Mouse (Mus musculus): ENCODE measurements around the gene Kctd11.
A peak's percentile ranks its signal among the peaks of the same experiment; 100 is the strongest.

Kctd11 gene

DNA sequence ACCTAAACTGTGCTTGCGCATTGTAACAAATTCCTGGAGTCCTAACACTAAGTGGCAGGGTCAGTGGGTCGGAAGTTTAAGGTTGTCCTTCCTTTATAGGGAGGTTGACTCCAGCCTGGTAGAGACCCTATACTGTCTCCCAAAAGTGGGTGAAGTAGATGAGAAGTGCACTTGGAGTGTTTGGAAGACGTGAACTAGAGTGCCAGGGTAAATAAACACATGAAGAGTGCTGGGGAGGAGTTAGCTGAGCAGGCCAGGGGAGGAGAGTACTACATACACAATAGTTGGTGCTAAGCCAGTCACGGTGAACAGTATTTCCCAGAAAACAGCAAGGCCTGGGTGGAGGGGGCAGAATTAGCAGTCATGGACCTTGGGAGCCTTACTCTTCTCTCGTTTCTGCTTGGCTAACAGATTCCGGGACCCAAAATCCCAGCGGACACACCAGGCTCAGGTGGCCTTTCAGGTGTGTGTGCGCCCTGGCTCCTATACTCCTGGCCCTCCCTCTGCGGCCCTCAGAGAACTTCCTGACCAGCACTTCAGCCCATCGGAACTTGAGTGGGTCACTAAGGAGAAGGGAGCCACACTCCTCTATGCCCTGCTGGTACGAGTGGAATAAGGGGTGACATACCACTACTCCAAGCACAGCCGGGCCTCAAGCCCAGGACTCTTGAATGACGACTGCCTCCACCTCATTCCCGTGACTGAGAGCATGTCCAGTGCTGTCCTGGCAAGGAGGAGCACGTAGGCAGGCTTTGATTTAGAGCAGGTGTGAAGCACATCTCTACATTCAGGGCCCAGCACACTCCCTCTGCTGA lies 31.7 kb upstream of the Kctd11 start:
- DNase-seq (ENCODE audit: low spot score), result no peak

DNA sequence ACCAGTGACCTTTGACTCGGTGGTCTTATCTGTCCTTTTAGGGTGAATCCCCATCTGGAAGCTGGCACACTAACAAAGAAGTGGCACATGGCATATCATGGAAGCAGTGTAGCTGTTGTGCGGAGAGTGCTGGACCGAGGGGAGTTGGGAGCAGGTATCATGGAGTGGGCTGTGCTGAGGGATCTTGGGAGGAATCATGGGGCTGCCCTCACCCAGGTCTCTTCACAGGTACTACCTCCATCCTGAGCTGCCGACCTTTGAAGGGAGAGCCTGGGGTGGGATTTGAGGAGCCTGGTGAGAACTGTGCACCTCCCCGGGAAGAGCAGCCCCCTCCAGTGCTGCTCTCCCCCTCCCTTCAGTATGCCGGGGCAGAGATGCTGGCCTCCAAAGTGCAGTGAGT lies 30.5 kb upstream of the Kctd11 start:
- no peak for DNase-seq (ENCODE audit: low spot score)

DNA sequence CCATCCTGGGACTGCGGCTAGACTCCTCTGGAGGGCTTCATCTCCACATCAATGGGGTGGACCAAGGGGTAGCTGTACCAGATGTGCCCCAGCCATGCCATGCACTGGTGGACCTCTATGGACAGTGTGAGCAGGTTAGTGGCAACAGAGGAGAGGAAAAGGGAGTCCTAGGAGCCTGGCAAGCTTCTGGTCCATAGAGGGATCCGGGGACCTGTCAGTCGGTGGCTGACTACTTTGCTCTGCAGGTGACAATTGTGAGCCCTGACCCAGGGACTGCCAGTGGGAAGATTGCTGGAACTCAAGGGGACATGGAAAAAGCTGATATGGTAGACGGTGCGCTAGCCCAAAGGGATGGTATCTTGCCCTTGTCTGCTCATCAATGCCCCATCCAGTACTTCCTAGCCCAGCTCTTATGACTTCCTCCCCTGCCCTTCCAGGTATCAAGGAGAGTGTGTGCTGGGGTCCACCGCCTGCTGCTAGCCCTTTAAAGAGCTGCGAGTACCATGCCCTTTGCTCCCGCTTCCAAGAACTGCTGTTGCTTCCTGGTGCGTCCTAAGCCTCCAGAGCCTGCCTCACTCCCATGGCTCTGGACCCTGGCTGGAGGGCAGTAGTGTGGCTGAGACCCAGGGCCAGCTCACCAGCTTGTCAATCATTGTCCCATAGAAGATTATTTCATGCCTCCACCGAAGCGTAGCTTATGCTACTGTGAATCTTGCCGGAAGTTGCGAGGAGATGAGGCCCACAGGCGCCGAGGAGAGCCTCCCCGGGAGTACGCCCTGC lies 29.8 kb upstream of the Kctd11 start:
- no peak for DNase-seq (ENCODE audit: low spot score)

- DNase-seq (ENCODE audit: low spot score), result no peak
These were observed 29.0 kb upstream of the Kctd11 start for GRCm38 (mm10) chr11:69910177-69910576.

- no peak for DNase-seq (ENCODE audit: low spot score)
These were observed 28.0 kb upstream of the Kctd11 start for GRCm38 (mm10) chr11:69909174-69909573.

GRCm38 (mm10) chr11:69908645-69909044 lies 27.4 kb upstream of the Kctd11 start:
- no peak for DNase-seq (ENCODE audit: low spot score)

DNA sequence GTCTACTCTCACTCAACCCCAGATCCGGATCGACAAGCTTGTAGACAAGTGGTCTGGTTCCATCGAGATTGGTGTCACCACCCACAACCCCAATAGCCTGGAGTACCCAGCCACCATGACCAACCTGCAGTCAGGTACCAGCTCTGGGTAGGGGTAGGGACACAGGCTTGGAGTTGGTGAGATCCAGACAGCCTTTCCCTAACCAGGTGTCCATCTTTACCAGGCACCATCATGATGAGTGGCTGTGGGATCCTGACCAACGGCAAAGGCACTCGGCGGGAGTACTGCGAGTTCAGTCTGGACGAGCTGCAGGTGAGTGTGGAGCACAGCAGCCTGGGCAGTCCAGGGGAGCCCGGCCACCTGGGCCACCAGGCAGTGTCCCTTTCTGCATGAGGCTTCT lies 23.1 kb upstream of the Kctd11 start:
- no peak for DNase-seq (ENCODE audit: low spot score)

DNA sequence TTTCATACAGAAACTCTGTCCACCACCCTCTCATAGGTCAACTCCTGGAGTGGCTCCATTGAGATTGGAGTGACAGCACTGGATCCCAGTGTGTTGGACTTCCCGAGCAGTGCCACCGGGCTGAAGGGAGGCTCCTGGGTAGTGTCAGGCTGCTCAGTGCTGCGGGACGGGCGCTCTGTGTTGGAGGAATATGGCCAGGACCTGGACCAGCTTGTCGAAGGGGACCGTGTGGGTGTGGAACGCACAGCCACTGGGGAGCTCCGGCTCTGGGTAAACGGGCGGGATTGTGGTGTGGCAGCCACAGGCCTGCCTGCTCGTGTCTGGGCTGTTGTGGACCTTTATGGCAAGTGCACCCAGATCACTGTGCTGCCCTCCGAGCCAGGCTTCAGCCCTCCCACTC lies 21.8 kb upstream of the Kctd11 start:
- DNase-seq (ENCODE audit: low spot score), result no peak

DNA sequence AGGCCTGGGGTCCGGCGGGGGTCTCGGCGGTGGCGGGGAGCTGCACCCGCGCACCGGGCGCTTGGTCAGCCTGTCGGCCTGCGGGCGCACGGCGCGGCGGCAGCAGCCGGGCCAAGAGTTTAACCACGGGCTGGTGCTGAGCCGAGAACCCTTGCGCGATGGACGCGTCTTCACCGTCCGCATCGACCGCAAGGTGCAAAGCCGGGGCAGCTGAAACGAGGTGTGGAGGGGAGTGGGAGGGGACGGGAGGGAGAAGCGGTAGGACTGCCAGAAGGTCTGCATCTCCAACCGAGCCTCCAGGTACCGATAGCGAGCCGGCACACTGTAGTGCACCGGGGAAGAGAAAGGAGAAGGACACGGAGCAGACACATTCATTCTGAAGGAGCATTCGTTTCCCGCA lies 20.8 kb upstream of the Kctd11 start:
- DNase-seq (ENCODE audit: low spot score), result no peak

- peak; percentile 93 for DNase-seq (ENCODE audit: low spot score)
These were observed 20.2 kb upstream of the Kctd11 start for GRCm38 (mm10) chr11:69901406-69901846.

- peak; percentile 85 for DNase-seq (ENCODE audit: low spot score)
These were observed 19.5 kb upstream of the Kctd11 start, which contains the start of the genes 2810408A11Rik and Neurl4 for GRCm38 (mm10) chr11:69900471-69901405. 2810408A11Rik (minus strand) TSS chr11:69900987. Neurl4 (plus strand) TSS chr11:69901072.

GRCm38 (mm10) chr11:69899870-69900269 lies 18.7 kb upstream of the Kctd11 start:
- DNase-seq (ENCODE audit: low spot score), result no peak

DNA sequence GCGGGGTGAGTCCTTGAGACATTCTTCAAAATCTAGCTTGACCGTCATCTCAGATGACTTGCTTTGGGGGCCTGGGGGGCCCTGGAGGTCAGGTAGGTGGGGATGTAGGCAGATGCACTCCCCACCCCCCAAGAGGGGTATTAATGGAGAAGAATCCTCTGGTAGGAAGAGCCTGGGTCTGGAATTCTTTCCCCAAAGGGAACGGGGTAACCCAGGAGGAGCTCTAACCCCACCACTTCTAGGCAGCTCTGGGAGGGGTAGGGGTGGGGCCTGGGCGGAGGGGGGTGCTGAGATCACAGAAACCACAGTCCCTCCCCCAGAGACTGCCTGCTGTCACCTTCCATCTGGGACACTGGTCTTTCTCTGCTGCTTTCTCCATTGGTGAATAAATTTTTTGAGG lies 14.1 kb upstream of the Kctd11 start, which contains the start of gene Acap1:
Acap1 (minus strand) TSS at position 249 of the 400 bp plus-strand sequence.
- no peak for DNase-seq (ENCODE audit: low spot score)

- DNase-seq (ENCODE audit: low spot score), result no peak
These were observed 13.5 kb upstream of the Kctd11 start for GRCm38 (mm10) chr11:69894671-69895070.

DNA sequence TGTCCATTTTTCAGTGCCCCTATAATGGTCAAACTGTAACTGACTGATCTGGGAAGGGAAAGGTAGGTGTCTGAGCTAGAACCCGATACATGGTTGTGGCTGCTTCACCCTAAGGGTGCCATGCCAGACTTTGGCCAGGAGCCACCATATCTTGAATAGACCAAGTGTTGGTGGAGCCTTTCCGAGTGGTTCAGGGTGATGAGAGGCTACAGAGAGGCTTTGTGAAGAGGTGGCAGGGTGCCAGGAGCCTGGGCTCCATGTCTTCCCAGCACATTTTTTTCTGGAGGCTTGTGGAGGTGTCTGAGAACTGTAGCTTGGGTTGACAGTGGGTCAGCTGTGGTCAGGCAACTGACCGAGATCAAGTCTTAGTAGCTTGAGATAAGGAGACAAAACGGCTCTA lies 10.3 kb upstream of the Kctd11 start:
- DNase-seq (ENCODE audit: low spot score), result no peak

GRCm38 (mm10) chr11:69886907-69887635 lies 5.9 kb upstream of the Kctd11 start:
- DNase-seq (ENCODE audit: low spot score), result no peak

- no peak for DNase-seq (ENCODE audit: low spot score)
These were observed 3.5 kb upstream of the Kctd11 start for GRCm38 (mm10) chr11:69884663-69885062.

DNA sequence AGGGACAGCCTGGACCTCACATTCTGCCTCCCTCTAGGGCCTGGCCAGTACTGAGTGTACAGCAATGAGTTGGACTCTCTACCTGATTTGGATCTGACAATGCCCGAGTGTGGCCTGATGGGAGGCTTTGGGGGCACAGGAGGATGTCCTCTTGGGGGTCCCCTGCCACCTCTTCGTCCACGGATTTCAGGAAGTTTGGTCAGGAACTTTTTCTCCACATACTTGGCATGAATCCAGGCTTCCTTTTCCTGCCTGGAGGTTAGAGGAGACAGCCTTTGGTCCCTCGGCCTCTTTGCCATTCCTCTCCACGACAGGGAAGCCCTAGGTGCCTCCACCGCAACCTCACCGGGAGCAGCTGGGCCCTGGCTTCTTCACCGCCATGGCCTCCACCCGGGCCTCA lies 3.0 kb upstream of the Kctd11 start:
- DNase-seq (ENCODE audit: low spot score), result no peak

DNA sequence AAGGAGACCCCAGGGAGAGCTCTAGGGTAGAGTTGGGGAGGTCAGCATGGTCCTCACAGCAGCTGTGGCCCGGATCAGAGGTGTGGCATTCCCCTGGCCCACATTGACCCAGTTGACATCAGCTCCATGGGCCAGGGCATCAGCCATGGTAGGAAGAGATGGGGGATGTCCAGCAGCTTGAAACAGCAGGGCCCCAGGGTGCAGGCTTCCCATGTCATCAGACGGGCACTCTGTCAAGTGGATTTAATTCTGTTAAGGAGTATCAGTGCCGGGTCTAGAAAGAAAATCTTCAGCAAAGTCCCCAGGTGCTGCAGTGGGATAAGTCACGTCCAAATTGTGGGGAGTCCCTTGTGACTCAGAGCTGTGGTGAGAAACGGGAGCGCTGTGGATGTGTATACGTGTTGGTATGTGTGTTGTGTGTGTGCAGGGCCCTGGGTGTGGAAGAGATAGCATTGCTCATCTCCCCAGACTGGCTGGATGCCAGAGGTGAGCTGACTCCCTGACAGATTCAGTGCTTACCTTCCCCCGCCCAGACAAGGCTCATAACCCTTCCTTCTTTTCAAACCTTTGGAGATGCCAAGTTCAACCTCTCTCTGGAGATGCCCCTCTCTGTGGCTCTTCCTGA lies 2.4 kb upstream of the Kctd11 start:
- no peak for DNase-seq (ENCODE audit: low spot score)

DNA sequence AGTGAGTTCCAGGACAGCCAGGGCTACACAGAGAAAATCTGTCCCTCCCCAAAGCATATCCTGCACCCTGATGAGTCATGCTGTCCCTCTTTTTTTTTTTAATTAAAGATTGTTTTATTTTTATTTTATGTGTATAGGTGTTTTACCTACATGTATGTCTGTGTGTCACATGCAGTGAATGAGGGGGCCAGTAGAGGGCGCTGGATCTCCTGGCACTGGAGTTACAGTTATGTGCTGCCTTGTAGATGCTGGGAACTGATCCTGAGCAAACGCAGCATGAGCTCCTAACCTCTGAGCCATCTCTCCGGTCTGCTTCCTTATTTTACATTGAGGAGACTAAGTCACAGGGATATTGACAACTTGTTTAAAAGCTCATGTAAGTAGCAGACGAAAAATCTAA lies 1.9 kb upstream of the Kctd11 start:
- DNase-seq (ENCODE audit: low spot score), result no peak

Data from ovary, postnatal 36 days (tissue).